Mouse (Mus musculus) liver (tissue): ENCODE measurements around the gene Ift74.

ENCODE experiments used
- DNase-seq: peaks from one replicate; pipeline ENCODE4 v3.0.0-alpha.2; 2020; ENCODE audit warnings: mixed read lengths

Ift74 gene

GRCm38 (mm10) chr4:94696368-94696767 is 82.1 kb downstream of the Ift74 start:
- DNase-seq: no peak

- no peak for DNase-seq
Measured at GRCm38 (mm10) chr4:94711002-94711401, 96.7 kb downstream of the Ift74 start.

GRCm38 (mm10) chr4:94711426-94711825 is 97.1 kb downstream of the Ift74 start:
- DNase-seq: no peak

GRCm38 (mm10) chr4:94713741-94714140 is 99.5 kb downstream of the Ift74 start:
- DNase-seq: no peak

- no peak for DNase-seq
Measured at GRCm38 (mm10) chr4:94715166-94715565, 100.9 kb downstream of the Ift74 start.

- DNase-seq: no peak
Measured at GRCm38 (mm10) chr4:94725799-94726198, 111.5 kb downstream of the Ift74 start.

- DNase-seq: no peak
Measured at GRCm38 (mm10) chr4:94732721-94733120, 118.4 kb downstream of the Ift74 start.

GRCm38 (mm10) chr4:94737326-94738295 is 123.3 kb downstream of the Ift74 start:
- DNase-seq: no peak

- DNase-seq: peak; percentile 12
Measured at GRCm38 (mm10) chr4:94738838-94739731, 124.8 kb downstream of the Ift74 start, which contains the start of gene Tek. Gene Tek, plus strand, starts transcription at chr4:94739289.

- DNase-seq: no peak
Measured at GRCm38 (mm10) chr4:94741824-94742223, 127.5 kb downstream of the Ift74 start.
